Mouse (Mus musculus) midbrain, embryonic 12.5 days (tissue): ENCODE measurements around the gene Smpx. TPM values are rescaled to one million over a fixed set of nuclear protein-coding genes. Genes with fewer than 3 reads are reported as not detected.

ENCODE experiments used
- ATAC-seq: fragments of 200-750 bp; cut with Nextera tagmentation; 2 replicates; pipeline ENCODE4 v1.8.0; 2017; ENCODE audit warnings: low read depth, moderate TSS enrichment, moderate library complexity; ENCODE audit not compliant: low FRiP score
- H3K27ac ChIP-seq: fragments of 300-500 bp; sonication (generic); replicated peaks from 2 replicates; pipeline ENCODE4 v1.5.1; 2016; ENCODE audit warnings: mild to moderate bottlenecking
- H3K27me3 ChIP-seq: fragments of 300-500 bp; sonication (generic); 2 replicates; pipeline ENCODE4 v1.6.1; 2016; ENCODE audit warnings: mild to moderate bottlenecking
- H3K36me3 ChIP-seq: fragments of 300-500 bp; sonication (generic); 2 replicates; pipeline ENCODE4 v1.6.1; 2016
- H3K4me1 ChIP-seq: fragments of 300-500 bp; sonication (generic); 2 replicates; pipeline ENCODE4 v1.6.1; 2016
- H3K4me2 ChIP-seq: fragments of 300-500 bp; sonication (generic); replicated peaks from 2 replicates; pipeline ENCODE4 v1.6.1; 2016; ENCODE audit warnings: mild to moderate bottlenecking, moderate library complexity
- H3K4me3 ChIP-seq: fragments of 300-500 bp; sonication (generic); 2 replicates; pipeline ENCODE4 v1.5.1; 2016; ENCODE audit warnings: mild to moderate bottlenecking
- H3K9ac ChIP-seq: fragments of 300-500 bp; sonication (generic); replicated peaks from 2 replicates; pipeline ENCODE4 v1.6.1; 2016; ENCODE audit warnings: mild to moderate bottlenecking, moderate library complexity
- H3K9me3 ChIP-seq: fragments of 300-500 bp; sonication (generic); 2 replicates; pipeline ENCODE4 v1.6.1; 2016; ENCODE audit warnings: mild to moderate bottlenecking
- WGBS: fragments of 180-500 bp; shearing (Covaris S2); methylation state at CpG from one replicate; pipeline ENCODE4 v1.1.7; 2016; 5-methylcytosine and 5-hydroxymethylcytosine counted together
- polyA plus RNA-seq: library from polyadenylated mRNA; unstranded; fragments of >200 nt; fragmentation: Nextera tagmentation; extraction: Ambion mirVana; gene quantifications from 2 replicates; pipeline ENCODE4 v1.2.1, GENCODE M21; 2016

Gene Smpx
- polyA plus RNA-seq, 1 experiment from 2014 or later: 0.38 TPM

DNA sequence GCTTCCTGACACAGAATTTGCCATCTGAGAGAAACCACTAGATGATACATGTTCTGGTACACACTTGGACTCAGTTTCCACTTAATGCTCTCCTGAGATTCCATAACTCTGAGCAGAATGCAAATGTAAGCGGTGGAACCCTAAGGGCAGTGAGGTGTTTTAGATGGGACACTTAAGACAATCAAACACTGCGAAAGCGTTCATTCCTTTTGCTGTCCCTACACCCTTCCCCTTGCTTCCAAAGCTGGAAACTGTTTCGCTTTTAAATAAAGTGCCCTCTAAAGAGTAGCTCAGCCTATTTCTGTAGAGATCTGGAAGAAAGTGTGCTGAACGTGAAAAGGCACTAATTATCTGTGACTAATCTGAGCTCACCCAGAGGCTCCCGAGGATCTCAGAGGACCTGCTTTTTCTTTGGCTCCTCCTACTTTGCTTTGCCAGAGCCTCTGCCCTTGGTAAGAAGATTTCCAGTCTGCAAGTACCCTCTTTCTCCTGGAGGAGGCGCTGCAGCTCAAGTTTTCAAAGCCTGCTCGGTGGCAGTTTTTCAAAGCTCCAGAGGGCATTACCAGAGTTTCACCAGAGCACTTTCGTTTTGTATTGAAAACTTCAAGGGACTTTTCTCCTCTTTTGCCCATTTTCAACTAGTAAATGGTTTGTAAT lies 33.1 kb downstream of the Smpx start:
- peaks cover 7% of the 10 kb centered on the region; the same call in 1 of the 2 replicates for H3K27me3 ChIP-seq
- H3K4me3 ChIP-seq: no peak overlapping the region
- WGBS: 28% methylated on average over 9 of the region's 9 CpGs
- 0 out of 2 replicates have a peak, but pooled peaks cover 4% of the 10 kb centered on the region for H3K4me1 ChIP-seq
- no peak overlapping the region for H3K27ac ChIP-seq
- H3K9ac ChIP-seq: no peak overlapping the region
- H3K4me2 ChIP-seq: peak overlapping the region; percentile 15; the same call in 1 of the 2 replicates
- H3K9me3 ChIP-seq: no peaks in the 10 kb centered on the region
- peak; percentile 86 for ATAC-seq
- H3K36me3 ChIP-seq: no peaks in the 10 kb centered on the region

DNA sequence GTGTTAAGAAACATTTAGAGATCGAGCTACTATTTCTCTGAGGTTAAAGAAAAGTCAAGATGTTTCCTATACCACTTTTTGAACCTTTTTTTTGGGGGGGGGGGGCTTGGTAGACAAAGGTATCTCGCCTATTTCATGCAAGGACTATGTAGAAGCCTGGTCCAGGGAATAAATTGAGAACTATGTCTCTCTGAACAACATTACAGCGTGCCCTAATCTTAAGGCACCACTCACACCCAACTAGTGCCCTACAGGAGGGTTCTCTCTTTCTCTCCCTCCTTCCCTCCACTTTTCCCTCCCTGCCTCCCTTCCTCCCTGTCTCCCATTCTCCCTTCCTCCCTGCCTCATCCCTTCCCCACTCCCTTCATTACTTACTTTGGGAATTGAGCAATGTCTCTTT lies 33.6 kb downstream of the Smpx start:
- no peaks in the 10 kb centered on the region for H3K36me3 ChIP-seq
- no peak overlapping the region for H3K4me3 ChIP-seq
- no peaks in the 10 kb centered on the region for H3K9me3 ChIP-seq
- 40% methylated on average over 3 of the region's 3 CpGs for WGBS
- H3K4me2 ChIP-seq: no peak overlapping the region
- no peak overlapping the region for H3K27ac ChIP-seq
- H3K27me3 ChIP-seq: peaks cover 7% of the 10 kb centered on the region; the same call in 1 of the 2 replicates
- peak; percentile 59 for ATAC-seq
- H3K4me1 ChIP-seq: 0 out of 2 replicates have a peak, but pooled peaks cover 4% of the 10 kb centered on the region
- H3K9ac ChIP-seq: no peak overlapping the region

DNA sequence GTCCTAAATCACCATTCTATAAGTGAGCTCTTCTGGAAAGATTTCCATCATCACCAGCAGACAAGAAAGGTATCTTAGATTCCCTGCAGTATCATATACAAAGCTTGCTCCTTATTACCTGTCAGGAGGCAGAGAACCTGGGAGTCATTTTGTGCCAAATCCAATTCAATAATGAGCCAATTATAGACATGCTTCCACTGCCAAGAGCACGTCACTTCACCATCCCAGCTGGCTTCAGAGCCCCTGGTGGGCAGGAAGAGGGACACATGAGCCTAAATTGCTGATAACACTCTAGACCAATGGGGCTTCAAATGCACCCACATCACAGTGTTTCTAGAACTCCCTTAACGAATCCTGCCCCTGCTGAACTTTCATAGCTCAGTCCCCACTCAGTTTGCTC lies 35.1 kb downstream of the Smpx start:
- Histone ChIP-seq H3K4me1 (0 out of 2 replicates have a peak, but pooled peaks cover 4% of the 10 kb centered on the region), H3K36me3 (no peaks in the 10 kb centered on the region), H3K9ac (no peak overlapping the region), H3K9me3 (no peaks in the 10 kb centered on the region), H3K27me3 (peaks cover 10% of the 10 kb centered on the region; the same call in 1 of the 2 replicates), H3K4me3 (no peak overlapping the region), H3K4me2 (no peak overlapping the region), H3K27ac (no peak overlapping the region)
- 65% methylated on average over 2 of the region's 2 CpGs for WGBS
- no peak for ATAC-seq

DNA sequence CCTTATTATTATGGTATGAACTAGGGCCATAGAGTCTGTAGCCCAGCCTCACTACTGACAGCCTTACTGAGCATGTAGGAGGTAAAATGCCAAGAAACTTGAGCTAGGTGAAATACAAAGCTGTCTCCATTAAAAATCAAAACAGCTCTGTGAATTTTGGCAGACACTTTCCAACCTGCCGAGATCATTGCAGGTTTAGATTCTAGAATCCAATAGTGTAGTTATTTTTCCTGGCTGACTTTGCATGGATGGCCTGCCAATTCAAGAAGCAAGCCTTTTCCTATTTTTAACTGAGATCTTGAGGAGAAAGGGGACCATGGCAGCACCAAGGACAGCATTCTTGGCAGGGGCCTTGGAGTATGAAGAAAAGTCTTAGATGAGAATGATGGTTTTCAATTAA lies 35.6 kb downstream of the Smpx start:
- Histone ChIP-seq H3K27me3 (peaks cover 10% of the 10 kb centered on the region; the same call in 1 of the 2 replicates), H3K9me3 (no peaks in the 10 kb centered on the region), H3K36me3 (no peaks in the 10 kb centered on the region), H3K27ac (no peak overlapping the region), H3K4me1 (0 out of 2 replicates have a peak, but pooled peaks cover 4% of the 10 kb centered on the region), H3K4me3 (no peak overlapping the region), H3K4me2 (no peak overlapping the region), H3K9ac (no peak overlapping the region)
- no peak for ATAC-seq
- 76% methylated on average over 1 of the region's 1 CpGs for WGBS

DNA sequence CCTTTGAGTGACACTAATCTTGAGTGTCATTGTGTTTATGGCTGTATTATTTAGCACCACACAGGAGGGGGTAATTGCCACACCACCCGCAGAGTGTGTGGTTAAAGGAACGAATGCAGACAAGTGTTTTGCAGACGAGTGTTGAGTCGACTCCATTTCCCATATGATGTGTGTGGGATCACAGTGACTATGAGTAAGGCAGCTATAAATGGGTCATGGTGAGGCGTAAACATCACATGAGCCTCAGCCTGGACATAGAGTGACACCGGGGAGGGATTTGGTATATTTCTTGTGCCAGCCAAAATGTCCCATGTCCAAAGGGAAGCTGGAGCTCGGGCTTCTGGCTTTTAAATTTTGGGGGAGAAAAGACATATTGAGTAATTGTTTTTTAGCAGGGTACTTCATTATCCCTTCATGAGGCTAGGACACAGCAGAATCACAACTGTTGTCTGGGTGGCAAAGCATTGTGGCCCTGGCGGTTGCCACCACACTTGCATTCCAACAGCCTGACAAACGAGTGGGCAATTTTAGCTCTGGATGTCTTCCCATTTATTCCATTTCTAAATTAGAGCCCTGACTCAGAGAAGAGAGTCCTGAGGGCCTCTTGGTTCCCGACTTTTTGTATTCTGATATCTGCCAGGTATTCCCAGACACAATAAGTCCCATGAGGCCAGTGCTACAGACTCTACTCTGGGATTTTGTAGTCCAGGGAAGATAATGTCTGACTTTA lies 49.3 kb downstream of the Smpx start:
- no peak overlapping the region for H3K9ac ChIP-seq
- 89% methylated on average over 10 of the region's 10 CpGs for WGBS
- no peak overlapping the region for H3K4me2 ChIP-seq
- no peaks in the 10 kb centered on the region for H3K27me3 ChIP-seq
- H3K9me3 ChIP-seq: no peaks in the 10 kb centered on the region
- no peak overlapping the region for H3K4me3 ChIP-seq
- no peak overlapping the region for H3K27ac ChIP-seq
- no peaks in the 10 kb centered on the region for H3K4me1 ChIP-seq
- no peaks in the 10 kb centered on the region for H3K36me3 ChIP-seq
- no peak for ATAC-seq

DNA sequence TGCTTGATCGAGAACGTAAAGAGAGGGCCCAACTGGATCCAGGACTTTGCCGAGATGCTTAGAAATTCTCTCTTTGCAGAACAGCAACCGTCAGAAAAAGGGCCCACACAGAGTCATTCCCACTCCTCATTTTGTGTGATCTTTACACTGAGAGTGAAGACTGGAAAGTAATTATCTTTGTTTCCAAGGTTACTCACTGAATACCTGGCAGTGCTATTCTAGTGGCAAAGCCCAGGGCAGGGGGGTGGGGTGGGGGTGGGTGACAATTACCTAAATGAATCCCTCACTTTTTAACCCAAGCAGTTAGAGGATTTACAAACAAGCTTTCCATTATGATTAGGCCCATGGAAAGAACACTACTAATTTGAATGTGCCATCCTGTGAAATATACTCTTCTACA lies 55.8 kb downstream of the Smpx start:
- Histone ChIP-seq H3K36me3 (no peaks in the 10 kb centered on the region), H3K27ac (no peak overlapping the region), H3K27me3 (0 out of 2 replicates have a peak, but pooled peaks cover 4% of the 10 kb centered on the region), H3K9me3 (no peaks in the 10 kb centered on the region), H3K4me3 (no peak overlapping the region), H3K4me2 (no peak overlapping the region), H3K9ac (no peak overlapping the region), H3K4me1 (no peaks in the 10 kb centered on the region)
- ATAC-seq: no peak
- 63% methylated on average over 4 of the region's 4 CpGs for WGBS

DNA sequence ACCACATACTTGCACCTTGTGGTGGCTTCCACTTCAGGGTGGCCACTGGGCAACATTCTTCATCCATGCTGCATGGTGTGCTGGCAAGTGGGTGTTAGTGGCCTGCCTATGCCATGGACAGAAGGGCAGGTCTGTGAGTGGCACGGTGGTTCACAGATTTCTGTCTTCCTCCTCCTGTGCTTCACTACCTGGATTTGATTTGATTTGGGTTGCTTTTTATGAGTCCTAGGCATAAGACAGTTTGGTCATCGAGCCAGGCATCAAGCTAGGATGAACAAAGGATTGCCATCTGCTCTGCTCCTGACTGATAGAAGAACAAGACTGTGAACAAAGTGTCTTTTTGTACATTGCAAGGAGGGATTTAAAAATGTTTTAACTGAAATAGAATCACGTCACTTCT lies 63.8 kb downstream of the Smpx start:
- WGBS: 71% methylated on average over 3 of the region's 3 CpGs
- no peaks in the 10 kb centered on the region for H3K36me3 ChIP-seq
- H3K9ac ChIP-seq: no peak overlapping the region
- H3K27me3 ChIP-seq: 0 out of 2 replicates have a peak, but pooled peaks cover 4% of the 10 kb centered on the region
- no peak overlapping the region for H3K4me2 ChIP-seq
- no peak for ATAC-seq
- H3K27ac ChIP-seq: no peak overlapping the region
- H3K9me3 ChIP-seq: no peaks in the 10 kb centered on the region
- H3K4me3 ChIP-seq: no peak overlapping the region
- no peaks in the 10 kb centered on the region for H3K4me1 ChIP-seq

DNA sequence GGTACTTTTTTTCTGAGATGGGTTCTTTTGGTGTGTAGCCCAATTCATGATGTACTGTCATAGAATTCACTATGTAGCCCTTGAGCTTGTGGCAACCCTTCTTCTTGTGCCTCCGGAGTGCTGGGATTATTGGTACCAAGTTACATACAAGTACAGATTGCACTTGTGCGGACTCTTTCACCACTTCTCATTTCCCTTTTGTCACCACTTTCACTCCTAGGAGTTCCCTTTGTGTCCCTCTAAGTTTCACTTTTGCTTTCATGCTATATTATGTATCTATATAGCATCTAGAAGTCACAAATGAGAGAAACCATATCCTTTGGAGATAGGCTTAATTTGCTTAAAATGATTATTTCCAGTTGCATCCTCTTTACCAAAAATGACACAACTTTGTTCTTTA lies 103.0 kb downstream of the Smpx start:
- no peak overlapping the region for H3K27ac ChIP-seq

More for the DNA sequence above, 103.0 kb downstream of the Smpx start:
- no peaks in the 10 kb centered on the region for H3K27me3 ChIP-seq
- 100% methylated on average over 2 of the region's 2 CpGs for WGBS
- no peaks in the 10 kb centered on the region for H3K9me3 ChIP-seq
- no peak for ATAC-seq
- H3K9ac ChIP-seq: no peak overlapping the region
- H3K4me2 ChIP-seq: no peak overlapping the region
- H3K4me3 ChIP-seq: no peak overlapping the region
- no peaks in the 10 kb centered on the region for H3K36me3 ChIP-seq
- H3K4me1 ChIP-seq: no peaks in the 10 kb centered on the region

Other genes with a start within 250 kb of the Smpx start
- 102 and 112 TPM in 2 replicates for gene Sms, start 206.6 kb upstream of the Smpx start, polyA plus RNA-seq
- 3.6 and 5.6 TPM in 2 replicates for gene Yy2, start 129.9 kb upstream of the Smpx start, polyA plus RNA-seq
- 23.0 and 24.4 TPM in 2 replicates for gene Mbtps2, start 100.2 kb upstream of the Smpx start, polyA plus RNA-seq
- gene Klhl34, start 119.5 kb downstream of the Smpx start, polyA plus RNA-seq: 1.6 and 2.1 TPM in 2 replicates